Mouse (Mus musculus): ENCODE data around the gene Oxtr. TPM values are rescaled to one million over a fixed set of nuclear protein-coding genes. Genes with fewer than 3 reads are reported as not detected.

The Oxtr gene
- polyA plus RNA-seq (2014; fragmentation: Nextera tagmentation; extraction: Ambion mirVana), result 0.21 and 0.22 TPM in 2 replicates

DNA sequence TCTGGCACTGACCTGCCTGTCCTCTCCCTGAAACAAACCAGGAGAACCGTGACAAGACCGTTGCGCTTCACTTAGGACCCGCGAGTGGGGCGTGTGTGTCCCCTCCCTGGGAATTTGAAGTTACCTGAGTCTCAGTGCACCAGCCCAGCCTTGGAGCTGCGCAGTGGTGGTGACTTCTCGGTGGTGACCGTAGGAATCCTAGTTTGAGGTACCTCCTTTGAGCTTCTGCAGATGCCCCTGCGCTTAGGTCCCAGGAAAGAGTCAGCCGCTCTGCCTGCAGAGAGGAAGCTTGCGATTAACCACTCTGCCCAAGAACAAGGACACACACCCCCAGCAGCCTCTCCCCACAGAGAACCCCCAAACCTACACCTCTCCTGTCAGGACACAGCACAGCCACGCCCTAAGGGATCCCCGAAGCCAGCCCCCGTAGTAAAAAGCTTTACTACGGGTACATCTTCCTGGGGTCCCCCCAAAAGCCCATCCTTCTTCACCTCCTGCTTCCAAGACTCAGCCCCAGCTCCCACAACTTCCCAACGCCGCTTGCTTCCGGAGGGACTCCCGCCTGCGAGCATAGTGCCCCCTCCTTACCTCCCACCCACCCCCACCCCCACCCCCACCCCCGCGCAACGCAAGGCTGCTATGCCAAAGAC, at the start of gene Oxtr:
TSS of gene Oxtr (minus strand) at position 34 of the 650 bp plus-strand sequence.
- Histone ChIP-seq H3K4me2 (ENCODE audit: low read depth, low read length) (peak within 1 kb of the TSS; percentile 72), H3K27me3 (ENCODE audit: control insufficient read depth, insufficient read depth, low read length) (peaks cover 38% of the 10 kb centered on the region), H3K4me1 (ENCODE audit: control insufficient read depth, insufficient read depth, low read length) (peaks cover 10% of the 10 kb centered on the region), H3K36me3 (replicated peaks; ENCODE audit: control insufficient read depth, insufficient read depth, low read depth, low read length) (no peaks in the 10 kb centered on the region), H3K4me3 (ENCODE audit: low read depth, low read length) (peak within 1 kb of the TSS; percentile 31), H3K27ac (replicated peaks; ENCODE audit: low read depth, low read length) (no peak within 1 kb of the TSS), H3K9ac (replicated peaks; ENCODE audit: low read length) (peak within 1 kb of the TSS; percentile 41), H3K9me3 (replicated peaks; ENCODE audit: control insufficient read depth, low read length) (no peaks in the 10 kb centered on the region)
- ATAC-seq (replicated peaks; ENCODE audit: insufficient number of reproducible peaks, low FRiP score, low TSS enrichment, low read depth) (0 out of 2 replicates have a peak, but pooled peaks have one; percentile 11), DNase-seq (ENCODE audit: low spot score) (peak; percentile 10)
- 10% methylated on average over 24 of the region's 24 CpGs for WGBS

DNA sequence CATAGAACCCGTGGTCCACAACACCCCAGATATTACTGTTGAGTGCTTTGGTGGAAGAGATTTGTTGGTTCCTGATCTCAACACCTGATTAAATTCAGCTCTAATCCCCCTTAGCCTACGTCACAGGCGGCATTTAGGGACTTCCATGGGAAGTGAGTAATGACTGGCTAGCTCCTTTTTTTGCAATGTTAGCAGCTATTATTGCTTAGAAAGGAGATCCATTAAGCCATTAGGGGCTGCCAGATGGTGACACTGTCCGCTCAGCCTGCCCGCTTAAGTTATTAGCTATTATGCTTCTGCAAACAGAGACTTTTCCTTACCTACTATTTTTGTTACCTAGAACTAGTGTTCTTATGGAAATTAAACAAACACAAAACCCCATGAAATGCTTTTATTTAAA, 35.7 kb upstream of the Oxtr start:
- H3K27ac ChIP-seq (replicated peaks; ENCODE audit: low read depth, low read length), result no peak overlapping the region
- no peak overlapping the region for H3K4me2 ChIP-seq (ENCODE audit: low read depth, low read length)
- no peak overlapping the region for H3K9ac ChIP-seq (replicated peaks; ENCODE audit: low read length)
- ATAC-seq (replicated peaks; ENCODE audit: insufficient number of reproducible peaks, low FRiP score, low TSS enrichment, low read depth) (no peak), DNase-seq (ENCODE audit: low spot score) (no peak)
- H3K36me3 ChIP-seq (replicated peaks; ENCODE audit: control insufficient read depth, insufficient read depth, low read depth, low read length), result no peaks in the 10 kb centered on the region
- no peaks in the 10 kb centered on the region for H3K9me3 ChIP-seq (replicated peaks; ENCODE audit: control insufficient read depth, low read length)
- no peaks in the 10 kb centered on the region for H3K4me1 ChIP-seq (ENCODE audit: control insufficient read depth, insufficient read depth, low read length)
- no peaks in the 10 kb centered on the region for H3K27me3 ChIP-seq (ENCODE audit: control insufficient read depth, insufficient read depth, low read length)
- no peak overlapping the region for H3K4me3 ChIP-seq (ENCODE audit: low read depth, low read length)
- 67% methylated on average over 5 of the region's 5 CpGs for WGBS

GRCm38 (mm10) chr6:112524459-112524858, 34.7 kb upstream of the Oxtr start:
- no peak overlapping the region for H3K27ac ChIP-seq (replicated peaks; ENCODE audit: low read depth, low read length)
- H3K4me3 ChIP-seq (ENCODE audit: low read depth, low read length), result no peak overlapping the region
- H3K4me2 ChIP-seq (ENCODE audit: low read depth, low read length), result no peak overlapping the region
- 65% methylated on average over 10 of the region's 10 CpGs for WGBS
- ATAC-seq (replicated peaks; ENCODE audit: insufficient number of reproducible peaks, low FRiP score, low TSS enrichment, low read depth) (no peak), DNase-seq (ENCODE audit: low spot score) (no peak)
- no peaks in the 10 kb centered on the region for H3K36me3 ChIP-seq (replicated peaks; ENCODE audit: control insufficient read depth, insufficient read depth, low read depth, low read length)
- H3K9ac ChIP-seq (replicated peaks; ENCODE audit: low read length), result no peak overlapping the region
- no peaks in the 10 kb centered on the region for H3K4me1 ChIP-seq (ENCODE audit: control insufficient read depth, insufficient read depth, low read length)
- H3K9me3 ChIP-seq (replicated peaks; ENCODE audit: control insufficient read depth, low read length), result no peaks in the 10 kb centered on the region
- no peaks in the 10 kb centered on the region for H3K27me3 ChIP-seq (ENCODE audit: control insufficient read depth, insufficient read depth, low read length)

- no peak overlapping the region for H3K4me3 ChIP-seq (ENCODE audit: low read depth, low read length)
- H3K27ac ChIP-seq (replicated peaks; ENCODE audit: low read depth, low read length), result no peak overlapping the region
- H3K4me1 ChIP-seq (ENCODE audit: control insufficient read depth, insufficient read depth, low read length), result no peaks in the 10 kb centered on the region
- H3K4me2 ChIP-seq (ENCODE audit: low read depth, low read length), result no peak overlapping the region
- no peaks in the 10 kb centered on the region for H3K27me3 ChIP-seq (ENCODE audit: control insufficient read depth, insufficient read depth, low read length)
- no peaks in the 10 kb centered on the region for H3K36me3 ChIP-seq (replicated peaks; ENCODE audit: control insufficient read depth, insufficient read depth, low read depth, low read length)
- H3K9ac ChIP-seq (replicated peaks; ENCODE audit: low read length), result no peak overlapping the region
- H3K9me3 ChIP-seq (replicated peaks; ENCODE audit: control insufficient read depth, low read length), result no peaks in the 10 kb centered on the region
- DNase-seq (ENCODE audit: low spot score) (no peak), ATAC-seq (replicated peaks; ENCODE audit: insufficient number of reproducible peaks, low FRiP score, low TSS enrichment, low read depth) (no peak)
- WGBS, result 73% methylated on average over 3 of the region's 3 CpGs
Measured at GRCm38 (mm10) chr6:112517991-112518390, 28.2 kb upstream of the Oxtr start.

GRCm38 (mm10) chr6:112517572-112517971, 27.8 kb upstream of the Oxtr start:
- no peak overlapping the region for H3K4me2 ChIP-seq (ENCODE audit: low read depth, low read length)
- ATAC-seq (replicated peaks; ENCODE audit: insufficient number of reproducible peaks, low FRiP score, low TSS enrichment, low read depth), result no peak
- H3K4me1 ChIP-seq (ENCODE audit: control insufficient read depth, insufficient read depth, low read length), result no peaks in the 10 kb centered on the region
- DNase-seq (ENCODE audit: low spot score), result no peak
- H3K9ac ChIP-seq (replicated peaks; ENCODE audit: low read length), result no peak overlapping the region
- no peaks in the 10 kb centered on the region for H3K9me3 ChIP-seq (replicated peaks; ENCODE audit: control insufficient read depth, low read length)
- H3K27ac ChIP-seq (replicated peaks; ENCODE audit: low read depth, low read length), result no peak overlapping the region
- H3K4me3 ChIP-seq (ENCODE audit: low read depth, low read length), result no peak overlapping the region
- H3K36me3 ChIP-seq (replicated peaks; ENCODE audit: control insufficient read depth, insufficient read depth, low read depth, low read length), result no peaks in the 10 kb centered on the region
- 88% methylated on average over 3 of the region's 3 CpGs for WGBS
- H3K27me3 ChIP-seq (ENCODE audit: control insufficient read depth, insufficient read depth, low read length), result no peaks in the 10 kb centered on the region

DNA sequence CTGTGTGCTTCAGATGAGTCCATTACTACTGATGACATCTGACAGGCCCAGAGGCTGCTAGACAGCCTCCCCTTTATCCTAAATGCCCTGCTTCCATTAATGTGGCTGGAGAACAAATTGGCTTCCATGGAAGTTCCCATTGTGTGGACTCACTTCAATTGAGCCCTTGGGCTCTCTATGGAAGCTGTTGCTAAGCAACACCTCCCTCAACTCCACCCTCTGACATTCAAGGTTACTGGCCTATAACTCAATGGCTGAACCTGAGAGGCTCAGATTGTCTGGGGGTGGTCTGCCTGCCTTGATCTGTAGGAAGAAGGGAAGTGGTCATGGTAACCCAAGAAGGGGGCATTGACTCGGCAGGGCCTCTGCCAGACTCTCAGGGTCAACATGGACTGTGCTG, 26.8 kb upstream of the Oxtr start:
- Histone ChIP-seq H3K9me3 (replicated peaks; ENCODE audit: control insufficient read depth, low read length) (no peaks in the 10 kb centered on the region), H3K27ac (replicated peaks; ENCODE audit: low read depth, low read length) (no peak overlapping the region), H3K4me1 (ENCODE audit: control insufficient read depth, insufficient read depth, low read length) (no peaks in the 10 kb centered on the region), H3K36me3 (replicated peaks; ENCODE audit: control insufficient read depth, insufficient read depth, low read depth, low read length) (no peaks in the 10 kb centered on the region), H3K4me3 (ENCODE audit: low read depth, low read length) (no peak overlapping the region), H3K9ac (replicated peaks; ENCODE audit: low read length) (no peak overlapping the region), H3K27me3 (ENCODE audit: control insufficient read depth, insufficient read depth, low read length) (no peaks in the 10 kb centered on the region), H3K4me2 (ENCODE audit: low read depth, low read length) (no peak overlapping the region)
- 13% methylated on average over 1 of the region's 1 CpGs for WGBS
- DNase-seq (ENCODE audit: low spot score) (peak; percentile 49), ATAC-seq (replicated peaks; ENCODE audit: insufficient number of reproducible peaks, low FRiP score, low TSS enrichment, low read depth) (peak; percentile 82)

- WGBS, result 91% methylated on average over 6 of the region's 6 CpGs
- Histone ChIP-seq H3K27ac (replicated peaks; ENCODE audit: low read depth, low read length) (no peak overlapping the region), H3K4me3 (ENCODE audit: low read depth, low read length) (no peak overlapping the region), H3K36me3 (replicated peaks; ENCODE audit: control insufficient read depth, insufficient read depth, low read depth, low read length) (no peaks in the 10 kb centered on the region), H3K9me3 (replicated peaks; ENCODE audit: control insufficient read depth, low read length) (no peaks in the 10 kb centered on the region), H3K9ac (replicated peaks; ENCODE audit: low read length) (no peak overlapping the region), H3K4me2 (ENCODE audit: low read depth, low read length) (no peak overlapping the region), H3K27me3 (ENCODE audit: control insufficient read depth, insufficient read depth, low read length) (no peaks in the 10 kb centered on the region), H3K4me1 (ENCODE audit: control insufficient read depth, insufficient read depth, low read length) (no peaks in the 10 kb centered on the region)
- ATAC-seq (replicated peaks; ENCODE audit: insufficient number of reproducible peaks, low FRiP score, low TSS enrichment, low read depth) (no peak), DNase-seq (ENCODE audit: low spot score) (no peak)
Measured at GRCm38 (mm10) chr6:112514591-112514990, 24.8 kb upstream of the Oxtr start.

DNA sequence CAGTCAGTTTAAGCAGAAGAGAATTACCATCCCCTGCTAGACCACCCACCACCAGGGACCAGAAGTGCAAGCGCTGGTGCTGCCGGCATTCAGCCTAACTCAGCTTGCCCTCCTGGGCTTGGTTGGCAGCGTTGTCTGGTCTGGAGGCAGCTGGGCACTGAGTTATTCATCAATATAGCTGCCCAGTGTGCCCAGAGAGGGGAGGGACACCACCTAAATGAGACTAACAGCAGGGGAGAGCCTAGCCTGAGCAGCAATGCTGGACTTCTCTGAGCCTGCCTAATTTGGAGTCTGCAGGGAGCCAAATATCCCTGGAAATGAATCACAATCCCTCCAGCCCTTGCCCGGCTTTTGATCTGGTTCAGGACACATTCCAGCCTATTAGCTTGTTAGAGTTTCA, 20.6 kb upstream of the Oxtr start:
- no peak for ATAC-seq (replicated peaks; ENCODE audit: insufficient number of reproducible peaks, low FRiP score, low TSS enrichment, low read depth)

More for the DNA sequence above, 20.6 kb upstream of the Oxtr start:
- no peak overlapping the region for H3K4me3 ChIP-seq (ENCODE audit: low read depth, low read length)
- H3K27ac ChIP-seq (replicated peaks; ENCODE audit: low read depth, low read length), result no peak overlapping the region
- H3K4me2 ChIP-seq (ENCODE audit: low read depth, low read length), result no peak overlapping the region
- DNase-seq (ENCODE audit: low spot score), result peak; percentile 13
- no peaks in the 10 kb centered on the region for H3K9me3 ChIP-seq (replicated peaks; ENCODE audit: control insufficient read depth, low read length)
- 15% methylated on average over 4 of the region's 4 CpGs for WGBS
- H3K27me3 ChIP-seq (ENCODE audit: control insufficient read depth, insufficient read depth, low read length), result no peaks in the 10 kb centered on the region
- no peaks in the 10 kb centered on the region for H3K4me1 ChIP-seq (ENCODE audit: control insufficient read depth, insufficient read depth, low read length)
- H3K36me3 ChIP-seq (replicated peaks; ENCODE audit: control insufficient read depth, insufficient read depth, low read depth, low read length), result no peaks in the 10 kb centered on the region
- no peak overlapping the region for H3K9ac ChIP-seq (replicated peaks; ENCODE audit: low read length)
